In genomic region chr3:138358856-138359255, GRCm38 (mm10) we compare ENCODE assay signal across 25 mouse cellular contexts. TPM values are rescaled to one million over a fixed set of nuclear protein-coding genes. Genes with fewer than 3 reads are reported as not detected.
"Had no signal": no experiment of that assay in that cellular context is flagged by ENCODE, and none has a peak within 500 bp of the region (broad histone marks: within the 10 kb centered on the region; RNA-seq: fewer than 3 reads in every experiment).

No protein-coding gene starts in this region.

- H3K4me2 ChIP-seq: neural tube, embryonic 13.5 days; neural tube, embryonic 15.5 days; stomach, embryonic 15.5 days had no signal

- H3K9ac ChIP-seq: neural tube, embryonic 13.5 days; neural tube, embryonic 15.5 days; stomach, embryonic 15.5 days had no signal

- H3K9me3 ChIP-seq: neural tube, embryonic 13.5 days; neural tube, embryonic 15.5 days; stomach, embryonic 15.5 days had no signal

- H3K27ac ChIP-seq: neural tube, embryonic 13.5 days; neural tube, embryonic 15.5 days; stomach, embryonic 15.5 days; stomach, postnatal 0 days had no signal

- H3K4me3 ChIP-seq: neural tube, embryonic 13.5 days; neural tube, embryonic 15.5 days; stomach, embryonic 15.5 days had no signal

- H3K36me3 ChIP-seq: neural tube, embryonic 13.5 days; neural tube, embryonic 15.5 days; stomach, embryonic 15.5 days had no signal

- H3K4me1 ChIP-seq: neural tube, embryonic 13.5 days; neural tube, embryonic 15.5 days; stomach, embryonic 15.5 days had no signal

- H3K27me3 ChIP-seq: neural tube, embryonic 13.5 days; neural tube, embryonic 15.5 days; stomach, embryonic 15.5 days had no signal

- DNase-seq: retina, postnatal 1 day; right cerebral cortex, adult 18-20 months; right cerebral cortex, postnatal 14 days; right cerebral cortex, postnatal 25 days; right cerebral cortex, postnatal 4 days; spleen, adult 18-20 months; thymus, adult 18-20 months; thymus, adult 2 months; thymus, postnatal 14 days; thymus, postnatal 25 days; thymus, postnatal 36 days; thymus, postnatal 4 days had no signal

RNA-seq across cellular contexts. Expression of gene Adh6b, which starts 17.3 kb away (rescaled TPM):
- total RNA-seq: neutrophil, adult 5-6 weeks had no signal
- polyA plus RNA-seq: neural tube, embryonic 14.5 days; small intestine, adult 2 months; spleen, adult 2 months; stomach, embryonic 14.5 days had no signal

RNA-seq across cellular contexts. Expression of gene Adh6a, which starts 45.8 kb away (rescaled TPM):
- polyA plus RNA-seq: neural tube, embryonic 14.5 days; spleen, adult 2 months; stomach, embryonic 14.5 days; testis, adult 2 months had no signal

RNA-seq across cellular contexts. Expression of gene Adh4, which starts 56.4 kb away (rescaled TPM):
- total RNA-seq: neutrophil, adult 5-6 weeks had no signal
- polyA plus RNA-seq: neural tube, embryonic 13.5 days; neural tube, embryonic 14.5 days; neural tube, embryonic 15.5 days; spleen, adult 2 months; stomach, embryonic 14.5 days; stomach, embryonic 15.5 days; stomach, embryonic 16.5 days; stomach, postnatal 0 days; thymus, adult 2 months; thymus, postnatal 0 days; urinary bladder, adult 2 months had no signal
